Mouse (Mus musculus) embryonic facial prominence, embryonic 14.5 days (tissue): ENCODE results near the gene Myd88. TPM values are rescaled to one million over a fixed set of nuclear protein-coding genes. Genes with fewer than 3 reads are reported as not detected.
A peak's percentile ranks its signal among the peaks of the same experiment; 100 is the strongest.

Experiments
- ATAC-seq: fragments of 200-750 bp; cut with Nextera tagmentation; 2 replicates; pipeline ENCODE4 v1.8.0; 2017; ENCODE audit warnings: low read depth, moderate number of reproducible peaks, moderate TSS enrichment
- DNase-seq: peaks from one replicate; pipeline ENCODE4 v3.0.0-alpha.2; 2015; ENCODE audit warnings: low spot score
- H3K27ac ChIP-seq: fragments of 300-500 bp; sonication (generic); replicated peaks from 2 replicates; pipeline ENCODE4 v1.5.1; 2014; ENCODE audit warnings: low read depth, mild to moderate bottlenecking, low read length, moderate library complexity
- H3K27me3 ChIP-seq: fragments of 300-500 bp; sonication (generic); replicated peaks from 2 replicates; pipeline ENCODE4 v1.6.1; 2014; ENCODE audit warnings: low read length; ENCODE audit not compliant: control insufficient read depth, insufficient read depth
- H3K36me3 ChIP-seq: fragments of 300-500 bp; sonication (generic); 2 replicates; pipeline ENCODE4 v1.6.1; 2014; ENCODE audit warnings: low read length, mixed read lengths; ENCODE audit not compliant: control insufficient read depth, insufficient read depth
- H3K4me1 ChIP-seq: fragments of 300-500 bp; sonication (generic); 2 replicates; pipeline ENCODE4 v1.6.1; 2014; ENCODE audit warnings: antibody characterized with exemption, low read length; ENCODE audit not compliant: control insufficient read depth, insufficient read depth
- H3K4me2 ChIP-seq: fragments of 300-500 bp; sonication (generic); 2 replicates; pipeline ENCODE4 v1.6.1; 2014; ENCODE audit warnings: low read depth, mild to moderate bottlenecking, low read length, moderate library complexity, mixed read lengths
- H3K4me3 ChIP-seq: fragments of 300-500 bp; sonication (generic); 2 replicates; pipeline ENCODE4 v1.5.1; 2014; ENCODE audit warnings: low read depth, mild to moderate bottlenecking, low read length
- H3K9ac ChIP-seq: fragments of 300-500 bp; sonication (generic); 2 replicates; pipeline ENCODE4 v1.6.1; 2014; ENCODE audit warnings: low read depth, mild to moderate bottlenecking, low read length, moderate library complexity, mixed read lengths
- H3K9me3 ChIP-seq: fragments of 300-500 bp; sonication (generic); 2 replicates; pipeline ENCODE4 v1.6.1; 2016; ENCODE audit warnings: low read length; ENCODE audit not compliant: control insufficient read depth
- WGBS: fragments of 180-500 bp; shearing (Covaris S2); extraction: QIAGEN DNeasy Blood & Tissue Kit; methylation state at CpG from one replicate; pipeline ENCODE4 v1.1.7; 2014; 5-methylcytosine and 5-hydroxymethylcytosine counted together
- polyA plus RNA-seq: library from polyadenylated mRNA; unstranded; fragments of >200 nt; fragmentation: Nextera tagmentation; extraction: Ambion mirVana; gene quantifications from 2 replicates; pipeline ENCODE4 v1.2.1, GENCODE M21; 2014

Myd88 gene
- polyA plus RNA-seq, 1 experiment from 2014 or later, result 26.4 TPM

DNA sequence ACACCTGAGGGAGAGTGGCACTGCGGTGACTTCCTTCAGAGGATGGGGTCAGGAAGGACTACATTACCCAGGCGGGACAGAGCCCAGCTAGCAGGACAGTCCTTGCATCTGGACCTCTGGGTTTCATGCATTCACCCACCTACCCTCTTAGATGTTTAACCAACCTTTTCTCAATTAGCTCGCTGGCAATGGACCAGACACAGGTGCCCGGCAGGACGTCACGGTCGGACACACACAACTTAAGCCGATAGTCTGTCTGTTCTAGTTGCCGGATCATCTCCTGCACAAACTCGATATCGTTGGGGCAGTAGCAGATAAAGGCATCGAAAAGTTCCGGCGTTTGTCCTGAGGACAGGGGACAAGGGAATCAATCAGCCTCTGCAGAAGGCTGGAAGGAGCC, 3.4 kb downstream of the Myd88 start:
- Histone ChIP-seq H3K9ac (no peak overlapping the region), H3K27me3 (no peaks in the 10 kb centered on the region), H3K36me3 (no peaks in the 10 kb centered on the region), H3K27ac (no peak overlapping the region), H3K4me3 (no peak overlapping the region), H3K9me3 (no peaks in the 10 kb centered on the region), H3K4me2 (no peak overlapping the region), H3K4me1 (peaks cover 9% of the 10 kb centered on the region)
- no peak for ATAC-seq
- no peak for DNase-seq
- WGBS, result 93% methylated on average over 13 of the region's 14 CpGs

DNA sequence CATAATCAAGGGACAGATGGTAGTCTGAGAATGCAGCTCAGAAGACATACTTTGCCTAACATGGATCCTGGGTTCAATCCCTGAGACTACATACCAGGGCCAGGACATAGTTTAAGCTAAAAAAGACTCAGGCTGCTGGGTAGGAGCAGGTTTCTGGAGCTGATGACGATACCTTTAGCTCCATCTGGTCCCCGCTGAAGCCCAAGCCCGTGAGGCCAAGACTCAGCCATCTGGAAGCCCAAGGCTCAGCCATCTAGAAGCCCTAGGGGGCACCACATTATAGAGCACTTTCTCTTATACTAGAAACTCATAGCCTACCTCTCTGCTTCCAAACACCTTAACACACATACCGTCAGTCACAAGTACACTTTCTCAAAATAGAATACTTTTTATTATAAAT, 5.6 kb downstream of the Myd88 start:
- 84% methylated on average over 4 of the region's 4 CpGs for WGBS
- Histone ChIP-seq H3K4me2 (no peak overlapping the region), H3K36me3 (no peaks in the 10 kb centered on the region), H3K27ac (no peak overlapping the region), H3K4me1 (no peaks in the 10 kb centered on the region), H3K27me3 (no peaks in the 10 kb centered on the region), H3K4me3 (no peak overlapping the region), H3K9ac (no peak overlapping the region), H3K9me3 (no peaks in the 10 kb centered on the region)
- DNase-seq, result no peak
- no peak for ATAC-seq

DNA sequence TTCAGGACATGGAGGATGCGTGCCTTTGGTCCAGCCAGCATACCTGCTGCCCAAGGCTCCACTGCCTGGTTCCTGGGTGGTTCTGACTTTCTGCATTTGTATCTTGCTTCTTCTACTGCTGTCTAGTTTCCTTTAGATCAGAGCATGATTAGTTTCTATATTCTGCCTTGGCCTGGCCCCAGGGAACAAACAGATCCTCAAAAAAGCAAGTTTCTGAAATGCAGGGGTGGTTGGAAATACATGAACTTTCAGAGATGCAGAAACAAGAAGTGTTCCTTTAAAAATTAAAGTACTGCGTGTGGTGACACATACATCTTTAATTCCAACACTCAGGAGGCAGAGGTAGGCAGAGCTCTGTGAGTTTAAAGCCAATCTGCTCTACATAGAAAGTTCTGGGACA, 6.4 kb downstream of the Myd88 start:
- Histone ChIP-seq H3K4me1 (no peaks in the 10 kb centered on the region), H3K4me2 (no peak overlapping the region), H3K27me3 (no peaks in the 10 kb centered on the region), H3K27ac (no peak overlapping the region), H3K9ac (no peak overlapping the region), H3K36me3 (no peaks in the 10 kb centered on the region), H3K4me3 (no peak overlapping the region), H3K9me3 (no peaks in the 10 kb centered on the region)
- WGBS, result 81% methylated on average over 2 of the region's 2 CpGs
- DNase-seq, result no peak
- no peak for ATAC-seq

DNA sequence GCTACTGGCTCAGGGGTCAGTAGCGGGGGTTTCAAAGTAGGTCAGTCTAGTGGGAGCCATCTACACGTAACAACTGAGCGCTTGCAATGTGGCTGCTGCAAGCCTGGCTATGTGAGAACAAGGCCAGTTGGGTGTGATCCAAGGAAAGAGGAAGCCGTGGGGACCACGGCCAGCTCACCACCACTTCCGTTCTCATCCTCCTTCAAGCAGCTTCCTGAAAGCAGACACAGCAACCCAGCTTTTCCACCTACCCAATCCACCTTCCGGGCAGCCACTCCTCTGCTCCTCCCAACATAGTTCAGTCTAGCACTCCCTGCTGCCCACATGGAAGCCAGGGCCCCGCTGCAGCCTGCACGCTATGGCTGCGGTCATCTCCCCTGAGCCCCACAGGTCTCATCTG, 6.9 kb downstream of the Myd88 start:
- 49% methylated on average over 10 of the region's 10 CpGs for WGBS
- H3K27ac ChIP-seq, result no peak overlapping the region
- peak; percentile 24 for DNase-seq

DNA sequence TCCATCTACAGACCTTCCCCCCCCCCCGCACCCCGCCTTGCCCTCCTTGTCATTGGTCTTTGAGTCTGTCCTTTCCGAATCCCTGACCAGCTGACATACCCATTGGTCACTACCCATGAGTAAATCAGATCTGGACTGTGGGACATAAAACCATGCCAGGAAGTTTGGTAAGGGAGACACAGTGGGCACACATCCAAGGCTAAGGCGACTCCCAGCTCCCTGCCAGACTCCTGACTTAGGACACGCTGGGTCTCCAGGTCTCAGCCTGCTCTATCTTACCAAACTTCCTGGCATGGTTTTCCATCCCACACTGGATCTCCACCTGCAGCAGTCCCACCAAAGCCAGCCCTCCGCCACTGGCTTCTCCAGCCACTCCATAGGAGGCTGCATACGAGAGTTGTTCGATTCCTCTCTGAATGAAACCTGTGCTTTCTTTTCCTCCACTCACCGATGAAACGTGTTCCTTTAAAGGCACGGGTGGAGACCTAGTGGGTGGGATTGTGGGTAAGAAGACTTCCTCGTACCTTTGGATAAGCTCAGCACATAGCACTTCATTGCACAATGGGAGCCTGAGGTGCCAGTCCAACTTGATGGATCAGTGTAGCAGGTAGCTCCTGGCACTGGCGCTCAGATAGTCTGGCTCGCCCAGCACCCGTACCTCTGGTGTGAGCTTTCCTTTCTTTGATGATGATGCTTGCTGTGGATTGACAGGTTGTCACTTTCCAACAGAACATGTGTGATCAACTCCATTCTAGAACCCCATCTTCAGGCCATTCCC, 10.8 kb downstream of the Myd88 start:
- no peaks in the 10 kb centered on the region for H3K9me3 ChIP-seq
- WGBS, result 85% methylated on average over 15 of the region's 15 CpGs
- H3K27ac ChIP-seq, result no peak overlapping the region

More for the DNA sequence above, 6.9 kb downstream of the Myd88 start:
- ATAC-seq, result 0 out of 2 replicates have a peak, but pooled peaks have one; percentile 30
- H3K36me3 ChIP-seq, result no peaks in the 10 kb centered on the region
- H3K9me3 ChIP-seq, result no peaks in the 10 kb centered on the region
- no peaks in the 10 kb centered on the region for H3K4me1 ChIP-seq
- H3K27me3 ChIP-seq, result no peaks in the 10 kb centered on the region
- no peak overlapping the region for H3K4me2 ChIP-seq
- no peak overlapping the region for H3K9ac ChIP-seq
- H3K4me3 ChIP-seq, result no peak overlapping the region

DNA sequence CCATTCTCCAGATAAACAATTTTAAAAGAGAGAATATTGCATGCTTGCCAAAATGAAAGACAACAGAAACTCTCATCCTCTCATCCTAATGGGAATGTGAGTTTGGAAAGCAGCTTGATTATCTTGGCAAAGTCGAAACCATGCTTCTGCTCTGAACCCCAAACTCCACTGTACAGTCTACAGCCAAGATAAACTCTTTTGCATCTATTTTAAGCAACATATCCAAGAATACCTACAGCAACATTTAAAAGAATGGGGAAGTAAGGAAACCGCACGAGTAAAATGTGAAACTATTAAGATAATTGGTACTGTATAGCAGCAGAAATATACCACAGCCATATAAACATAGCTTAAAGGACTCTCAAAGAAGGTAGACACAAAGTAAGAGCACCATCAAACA, 12.7 kb downstream of the Myd88 start:
- no peak overlapping the region for H3K4me2 ChIP-seq
- H3K36me3 ChIP-seq, result no peaks in the 10 kb centered on the region
- 73% methylated on average over 3 of the region's 3 CpGs for WGBS
- no peak for ATAC-seq
- no peak overlapping the region for H3K4me3 ChIP-seq
- H3K27me3 ChIP-seq, result no peaks in the 10 kb centered on the region
- no peak overlapping the region for H3K9ac ChIP-seq
- no peak overlapping the region for H3K27ac ChIP-seq
- peak; percentile 22 for DNase-seq
- no peaks in the 10 kb centered on the region for H3K4me1 ChIP-seq
- H3K9me3 ChIP-seq, result no peaks in the 10 kb centered on the region

More for the DNA sequence above, 10.8 kb downstream of the Myd88 start:
- no peaks in the 10 kb centered on the region for H3K36me3 ChIP-seq
- ATAC-seq (no peak), DNase-seq (peak; percentile 31)
- no peak overlapping the region for H3K4me2 ChIP-seq
- H3K27me3 ChIP-seq, result no peaks in the 10 kb centered on the region
- no peak overlapping the region for H3K4me3 ChIP-seq
- no peak overlapping the region for H3K9ac ChIP-seq
- H3K4me1 ChIP-seq, result no peaks in the 10 kb centered on the region

DNA sequence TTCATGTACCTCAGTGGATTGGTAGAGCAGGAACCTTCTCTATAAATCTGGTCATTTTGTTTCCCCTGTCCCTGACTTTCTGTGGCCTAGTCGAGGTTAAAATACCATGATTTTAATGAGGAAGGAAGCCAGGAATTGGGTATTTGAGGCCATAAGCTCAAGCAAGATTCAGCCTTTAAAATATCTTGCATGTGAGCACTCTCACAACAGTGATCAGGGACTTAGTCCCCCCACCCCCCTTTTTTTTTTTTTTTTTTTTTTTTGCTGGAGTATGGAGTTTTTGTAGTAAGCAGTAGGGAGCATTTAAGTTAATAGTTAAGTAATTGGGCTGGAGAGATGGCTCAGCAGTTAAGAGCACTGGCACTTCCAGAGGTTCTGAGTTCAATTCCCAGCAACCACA, 17.1 kb downstream of the Myd88 start:
- H3K36me3 ChIP-seq, result no peaks in the 10 kb centered on the region
- H3K4me1 ChIP-seq, result peaks cover 20% of the 10 kb centered on the region
- WGBS, result 86% methylated on average over 1 of the region's 1 CpGs
- no peaks in the 10 kb centered on the region for H3K27me3 ChIP-seq
- ATAC-seq (no peak), DNase-seq (no peak)
- H3K9ac ChIP-seq, result no peak overlapping the region
- no peak overlapping the region for H3K27ac ChIP-seq
- no peak overlapping the region for H3K4me2 ChIP-seq
- H3K4me3 ChIP-seq, result no peak overlapping the region
- H3K9me3 ChIP-seq, result no peaks in the 10 kb centered on the region

DNA sequence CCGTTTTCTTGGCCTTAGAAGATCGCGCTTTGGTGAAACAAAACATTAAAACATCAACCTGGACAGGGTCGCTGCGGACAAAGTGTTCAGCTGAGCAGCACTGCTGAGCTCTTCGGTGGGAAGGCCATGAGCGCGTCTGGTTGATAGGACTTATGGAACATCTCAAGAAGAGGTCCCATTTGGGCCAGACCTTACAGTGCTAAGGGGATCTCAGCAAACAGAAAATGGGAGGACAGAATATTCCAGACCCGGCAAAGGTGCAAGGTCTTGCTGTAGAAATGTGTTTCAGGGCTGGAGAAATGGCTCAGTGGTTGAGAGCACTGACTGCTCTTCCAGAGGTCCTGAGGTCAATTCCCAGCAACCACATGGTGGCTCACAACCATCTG, 18.0 kb downstream of the Myd88 start:
- peaks cover 20% of the 10 kb centered on the region for H3K4me1 ChIP-seq
- peak overlapping the region; percentile 90 for H3K4me3 ChIP-seq
- no peaks in the 10 kb centered on the region for H3K9me3 ChIP-seq
- no peaks in the 10 kb centered on the region for H3K36me3 ChIP-seq
- peak overlapping the region; percentile 87 for H3K27ac ChIP-seq
- peak overlapping the region; percentile 85 for H3K9ac ChIP-seq
- peak overlapping the region; percentile 98 for H3K4me2 ChIP-seq
- 6% methylated on average over 9 of the region's 9 CpGs for WGBS
- DNase-seq (no peak), ATAC-seq (no peak)
- H3K27me3 ChIP-seq, result no peaks in the 10 kb centered on the region
